Mouse (Mus musculus) gastrocnemius, adult 2 months (tissue): ENCODE results near the gene Pam16. TPM values are rescaled to one million over a fixed set of nuclear protein-coding genes. Genes with fewer than 3 reads are reported as not detected.

Experiments used
- DNase-seq: peaks from one replicate; pipeline ENCODE4 v3.0.0; 2022
- H3K27ac ChIP-seq: fragments of 200-600 bp; 2 replicates; pipeline ENCODE4 v1.8.1; 2022; ENCODE audit warnings: mild to moderate bottlenecking
- H3K4me3 ChIP-seq: fragments of 200-600 bp; 2 replicates; pipeline ENCODE4 v1.8.1; 2022; ENCODE audit warnings: mild to moderate bottlenecking, moderate library complexity
- CTCF ChIP-seq: fragments of 200-600 bp; IDR thresholded peaks from 2 replicates; pipeline ENCODE4 v1.8.1; 2022; ENCODE audit warnings: antibody characterized with exemption, mild to moderate bottlenecking, moderate library complexity
- intact Hi-C: fragments of 180-260 bp; cut with DNase I; formaldehyde crosslinking; loops from one replicate; pipeline ENCODE4 v1.15.1; 2025
- total RNA-seq, 2 experiments: library from RNA; stranded (reverse); gene quantifications; 2 replicates each; pipeline ENCODE4 v1.2.3; 2021

Gene Pam16
- total RNA-seq, 2 experiments from 2014 or later = 97.4 to 112 TPM

DNA sequence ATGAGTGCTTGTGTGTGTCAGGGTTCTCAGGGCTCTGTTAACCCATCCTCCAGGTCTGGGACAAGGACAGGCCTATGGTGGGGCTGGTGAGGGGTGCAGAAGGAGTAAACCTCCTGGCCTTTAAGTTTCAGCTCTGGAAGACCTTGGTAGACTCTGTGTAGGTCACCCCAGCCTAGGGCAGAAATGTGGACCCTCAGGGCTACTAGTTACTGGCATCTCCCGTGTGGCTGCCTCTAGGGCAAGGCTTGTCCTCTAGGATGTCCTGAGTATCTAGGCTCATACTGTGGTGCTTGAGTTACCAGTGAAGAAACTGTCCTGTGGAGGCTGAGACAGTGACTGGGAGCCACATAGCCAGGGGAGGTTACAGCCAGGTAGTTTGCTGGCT is 21.3 kb downstream of the Pam16 start:
- TF ChIP-seq CTCF = no peak
- Histone ChIP-seq H3K27ac (peak overlapping the region; percentile 28), H3K4me3 (no peak overlapping the region)
- no peak for DNase-seq
- intact Hi-C loops = no loop called here

DNA sequence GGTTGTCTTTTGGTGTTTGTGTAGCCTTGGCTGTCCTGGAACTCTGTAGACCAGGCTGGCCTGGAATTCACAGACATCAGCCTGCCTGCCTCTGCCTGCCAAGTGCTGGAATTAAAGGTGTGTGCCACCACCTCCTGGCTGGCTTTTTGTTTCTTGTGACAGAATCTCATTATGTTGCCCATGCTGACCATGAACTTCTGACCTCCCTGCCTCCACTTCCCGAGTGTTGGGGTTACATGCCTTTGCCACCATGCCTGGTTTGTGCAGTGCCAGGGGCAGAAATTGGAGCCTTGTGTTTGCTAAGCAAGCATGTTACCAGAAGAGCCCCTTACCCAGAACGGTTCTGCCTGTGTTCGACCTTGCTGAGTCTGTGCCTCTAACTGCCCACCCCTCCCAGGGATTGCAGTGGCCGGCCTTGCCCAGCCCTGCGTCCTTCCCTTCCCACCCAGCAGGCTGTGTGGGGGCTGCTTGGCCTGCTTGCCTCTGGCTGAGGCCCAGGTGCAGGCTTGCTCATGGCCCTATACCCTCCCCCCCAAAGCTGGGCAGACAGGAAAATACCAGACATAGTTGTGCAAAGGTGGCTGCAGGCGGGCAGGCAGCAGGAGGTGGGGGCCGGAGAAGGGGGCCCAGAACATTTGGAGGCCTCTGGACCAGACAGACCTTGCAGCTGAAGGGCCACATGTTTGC is 21.9 kb downstream of the Pam16 start:
- intact Hi-C loops = no loop called here
- DNase-seq = no peak
- peak overlapping the region; percentile 28 for H3K27ac ChIP-seq

DNA sequence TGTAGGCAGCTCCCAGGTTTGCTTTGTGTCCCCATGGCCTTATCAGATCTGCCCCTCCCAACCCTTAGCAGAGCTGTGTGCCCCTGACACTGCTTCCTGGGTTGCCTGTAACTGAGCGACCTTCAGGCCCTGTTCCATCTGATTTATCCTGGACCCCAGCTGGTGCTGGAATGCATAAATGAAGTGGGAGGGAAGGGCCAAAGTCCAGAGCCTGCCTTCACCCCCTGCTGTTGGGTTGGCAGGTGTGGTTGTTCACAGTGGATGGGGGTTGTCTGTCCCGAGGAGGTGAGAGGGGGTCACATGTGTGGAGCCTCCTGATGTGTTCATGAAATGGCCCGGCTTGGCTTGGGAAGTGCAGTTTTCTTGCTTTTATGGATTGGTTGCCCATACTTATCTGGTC is 22.6 kb downstream of the Pam16 start:
- no peak overlapping the region for H3K4me3 ChIP-seq
- intact Hi-C loops = no loop called here
- no peak for DNase-seq
- no peak overlapping the region for H3K27ac ChIP-seq
- no peak for TF ChIP-seq CTCF

More for the DNA sequence above, 21.9 kb downstream of the Pam16 start:
- H3K4me3 ChIP-seq = no peak overlapping the region
- TF ChIP-seq CTCF = no peak

DNA sequence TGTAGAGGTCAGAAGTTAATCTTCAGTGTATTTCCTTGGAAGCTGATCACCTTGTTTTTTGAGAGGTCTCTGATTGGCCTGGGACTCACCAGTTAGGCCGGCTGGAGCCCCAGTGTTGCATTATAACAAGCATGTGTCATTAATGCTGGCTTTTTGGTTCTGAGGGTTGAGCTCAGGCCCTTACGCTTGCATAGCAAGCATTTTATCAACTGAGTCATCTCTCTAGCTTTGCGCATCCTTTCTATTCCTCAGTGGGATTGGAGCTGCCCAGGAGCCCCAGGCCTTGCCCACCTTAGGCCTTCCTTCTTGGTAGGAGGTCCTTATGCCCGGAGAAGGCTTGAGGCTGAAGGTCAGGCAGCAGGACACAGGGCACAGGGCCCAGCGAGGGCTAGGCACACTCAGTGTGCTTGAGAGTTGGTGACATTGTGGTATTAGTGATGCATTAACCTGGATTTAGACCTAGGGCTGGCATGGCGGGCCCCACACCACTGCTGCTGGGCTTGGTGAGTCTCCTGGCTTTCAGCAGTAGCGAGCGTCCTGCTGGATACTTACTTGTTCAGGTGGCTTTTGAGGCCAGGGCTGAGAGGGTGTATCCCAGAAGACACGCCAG is 24.0 kb downstream of the Pam16 start:
- intact Hi-C loops = no loop called here
- H3K4me3 ChIP-seq = no peak overlapping the region
- DNase-seq = no peak
- no peak overlapping the region for H3K27ac ChIP-seq
- TF ChIP-seq CTCF = no peak

DNA sequence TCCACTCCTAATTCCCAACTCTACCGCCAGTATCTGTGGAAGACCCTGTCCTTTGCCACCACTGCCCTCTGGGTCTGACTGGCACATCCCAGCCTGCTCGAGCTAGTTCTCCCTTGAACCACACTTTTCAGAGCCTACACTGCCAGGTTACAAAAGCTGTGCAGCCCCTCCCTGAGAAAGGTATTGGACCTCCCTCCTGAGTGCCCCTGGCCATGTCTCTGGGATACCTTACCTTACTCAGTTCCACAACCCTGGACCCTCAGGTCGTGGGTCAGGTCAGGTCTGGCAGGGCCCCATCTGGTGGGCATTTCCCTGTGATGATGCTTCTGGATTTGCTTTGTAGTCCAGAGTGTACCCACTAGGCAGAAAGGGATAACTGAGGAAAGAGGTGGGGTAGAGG is 25.2 kb downstream of the Pam16 start:
- Histone ChIP-seq H3K27ac (no peak overlapping the region), H3K4me3 (no peak overlapping the region)
- intact Hi-C loops = no loop called here
- no peak for DNase-seq
- no peak for TF ChIP-seq CTCF

DNA sequence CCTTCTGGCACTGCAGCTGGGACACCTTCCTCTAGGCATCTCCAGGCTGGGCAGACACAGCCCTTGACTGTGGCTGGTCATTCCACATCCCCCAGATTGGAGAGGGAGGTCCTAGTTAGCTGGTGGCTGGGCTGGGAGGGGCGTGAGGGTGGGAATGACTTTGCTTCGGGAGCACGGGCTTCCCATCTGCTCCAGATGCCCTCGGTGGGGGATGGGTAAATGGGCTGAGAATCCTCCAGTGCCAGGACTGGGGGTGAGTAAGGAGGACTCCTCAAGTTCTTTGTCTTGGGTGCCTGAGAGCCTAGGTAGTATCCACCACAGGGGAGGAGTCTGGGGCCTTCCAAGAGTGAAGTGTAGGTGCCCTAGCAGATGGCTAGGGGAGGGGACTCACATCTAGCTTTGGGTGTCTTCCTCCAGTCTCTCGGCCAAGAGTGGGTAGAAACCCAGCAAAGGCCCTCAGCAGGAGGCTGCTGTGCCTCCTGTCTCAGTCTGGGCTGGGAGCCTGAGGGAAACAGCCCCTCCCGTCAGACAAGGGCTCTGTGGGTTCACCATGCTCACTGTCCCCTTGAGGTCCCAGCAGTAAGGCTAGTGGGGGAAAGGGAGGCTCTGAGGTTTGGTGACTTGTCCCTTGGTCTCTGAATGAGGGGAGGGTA is 25.8 kb downstream of the Pam16 start:
- Histone ChIP-seq H3K27ac (peak overlapping the region; percentile 28; the same call in 1 of the 2 replicates), H3K4me3 (no peak overlapping the region)
- no peak for DNase-seq
- intact Hi-C loops = no loop called here
- TF ChIP-seq CTCF = no peak

DNA sequence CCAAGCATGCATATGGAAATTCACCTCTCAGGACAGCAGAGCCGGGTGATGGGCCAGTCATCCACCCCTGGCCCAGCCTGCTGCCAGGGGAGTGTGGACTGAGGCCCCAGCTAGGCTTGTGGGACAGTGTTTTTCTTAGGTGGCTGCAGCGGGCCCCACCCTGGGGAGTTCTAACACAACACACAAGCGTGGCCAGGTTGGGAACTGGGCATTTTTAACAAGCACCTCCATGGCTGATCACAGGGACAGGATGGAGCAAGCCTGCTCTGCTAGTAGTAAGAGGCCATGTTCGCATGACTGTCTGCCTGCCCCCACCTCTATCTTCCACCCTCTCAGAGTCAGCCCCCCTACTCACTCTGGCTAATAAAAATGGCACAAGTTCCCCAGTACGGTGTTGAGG is 26.7 kb downstream of the Pam16 start:
- intact Hi-C loops = no loop called here
- no peak for DNase-seq
- no peak overlapping the region for H3K4me3 ChIP-seq
- TF ChIP-seq CTCF = no peak
- H3K27ac ChIP-seq = peak overlapping the region; percentile 0; the same call in 1 of the 2 replicates

DNA sequence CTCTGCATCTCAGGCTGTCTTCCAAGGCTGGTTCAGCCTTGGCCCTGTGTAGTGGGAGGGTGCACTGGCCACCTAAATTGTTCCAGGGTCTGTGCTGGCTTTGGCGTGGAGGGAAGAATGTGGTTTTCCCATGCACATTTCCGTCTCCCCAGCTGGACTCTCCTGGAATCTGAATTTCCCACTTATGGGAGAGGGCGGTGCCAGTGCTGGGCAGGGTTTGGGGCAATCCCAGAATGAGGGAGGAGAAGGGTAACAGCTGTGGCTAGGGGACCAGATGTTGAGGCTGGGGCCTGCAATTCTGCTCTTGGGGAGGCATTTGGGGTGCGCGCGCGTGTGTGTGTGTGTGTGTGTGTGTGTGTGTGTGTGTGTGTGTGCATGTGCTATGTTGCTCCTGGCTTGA is 27.5 kb downstream of the Pam16 start:
- Histone ChIP-seq H3K27ac (peak overlapping the region; percentile 35; the same call in 1 of the 2 replicates), H3K4me3 (peak overlapping the region; percentile 89; the same call in 1 of the 2 replicates)
- intact Hi-C loops = no loop called here
- no peak for TF ChIP-seq CTCF
- peak; percentile 32 for DNase-seq

DNA sequence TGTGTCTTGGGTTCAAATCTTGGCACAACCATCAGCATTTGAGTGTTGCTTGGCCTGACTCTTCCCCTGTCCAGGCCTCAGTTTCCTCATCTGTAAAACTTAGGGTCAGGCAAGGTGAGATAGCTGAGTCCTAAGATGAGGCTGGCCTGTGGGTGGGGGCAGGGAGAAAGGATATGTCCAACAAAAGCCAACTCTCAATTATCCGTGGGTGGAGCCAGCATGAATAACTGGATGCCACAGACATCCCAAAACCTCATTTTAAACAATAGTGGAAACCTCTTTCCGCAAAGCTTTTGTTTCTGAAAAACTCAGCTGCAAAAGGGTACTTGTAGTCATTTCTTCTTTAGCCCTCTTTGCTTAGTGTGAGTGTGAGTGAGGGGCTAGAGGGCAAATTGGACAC is 28.0 kb downstream of the Pam16 start:
- no peak for DNase-seq
- Histone ChIP-seq H3K4me3 (peak overlapping the region; percentile 89), H3K27ac (peak overlapping the region; percentile 87)
- intact Hi-C loops = no loop called here
- TF ChIP-seq CTCF = no peak

DNA sequence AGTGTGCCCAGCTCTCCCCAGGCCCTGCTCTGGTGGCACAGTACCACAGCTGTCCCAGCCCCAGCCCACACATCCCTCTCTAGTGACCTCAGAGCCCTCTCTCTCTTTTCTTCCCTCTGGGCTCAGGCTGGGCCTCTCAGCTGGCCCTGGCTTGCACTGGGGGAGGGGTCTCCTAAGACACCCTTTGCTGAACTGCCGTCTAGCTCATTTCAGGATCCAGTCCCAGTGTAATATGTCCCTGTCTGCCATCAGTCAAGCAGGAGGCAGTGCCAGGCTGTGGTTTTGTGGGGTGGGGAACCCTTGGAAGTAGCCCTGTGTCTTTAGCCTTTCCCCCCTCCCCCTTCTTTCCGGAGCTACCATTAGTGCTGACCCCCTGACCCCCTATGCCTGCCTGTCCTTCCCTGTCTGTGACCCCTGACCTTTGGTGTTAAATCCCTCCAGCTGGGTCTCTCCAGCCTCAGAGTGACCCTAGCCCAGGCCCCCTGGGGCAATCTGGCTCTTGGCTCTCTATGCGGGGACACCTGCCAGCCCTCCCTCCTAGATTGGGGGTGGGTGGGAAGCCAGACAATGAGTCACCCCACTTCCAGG is 28.6 kb downstream of the Pam16 start:
- no peak for TF ChIP-seq CTCF
- Histone ChIP-seq H3K4me3 (peak overlapping the region; percentile 89), H3K27ac (peak overlapping the region; percentile 87)
- intact Hi-C loops = no loop called here
- peak; percentile 40 for DNase-seq

DNA sequence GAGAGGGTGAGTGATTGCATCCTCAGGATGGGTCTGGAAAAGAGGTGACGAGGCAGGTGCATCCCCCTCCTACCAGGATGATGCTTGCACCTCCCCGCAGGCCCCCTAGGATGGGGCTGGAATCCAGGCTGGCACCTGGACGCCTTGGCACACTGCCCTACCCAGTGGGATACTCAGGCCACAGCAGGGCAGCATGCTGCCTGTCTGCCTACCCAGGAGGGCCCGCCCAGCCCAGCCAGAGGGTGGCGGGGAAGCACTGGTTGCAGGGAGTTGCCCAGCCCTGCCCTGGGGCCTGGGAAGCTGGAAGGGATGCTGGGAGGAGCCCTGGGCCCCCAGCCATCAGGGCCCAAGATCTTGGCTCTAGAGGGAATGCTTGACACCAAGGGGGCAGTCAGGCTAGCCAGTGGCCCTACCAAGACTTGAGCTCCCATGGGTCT is 29.2 kb downstream of the Pam16 start:
- peak; percentile 65 for DNase-seq

DNA sequence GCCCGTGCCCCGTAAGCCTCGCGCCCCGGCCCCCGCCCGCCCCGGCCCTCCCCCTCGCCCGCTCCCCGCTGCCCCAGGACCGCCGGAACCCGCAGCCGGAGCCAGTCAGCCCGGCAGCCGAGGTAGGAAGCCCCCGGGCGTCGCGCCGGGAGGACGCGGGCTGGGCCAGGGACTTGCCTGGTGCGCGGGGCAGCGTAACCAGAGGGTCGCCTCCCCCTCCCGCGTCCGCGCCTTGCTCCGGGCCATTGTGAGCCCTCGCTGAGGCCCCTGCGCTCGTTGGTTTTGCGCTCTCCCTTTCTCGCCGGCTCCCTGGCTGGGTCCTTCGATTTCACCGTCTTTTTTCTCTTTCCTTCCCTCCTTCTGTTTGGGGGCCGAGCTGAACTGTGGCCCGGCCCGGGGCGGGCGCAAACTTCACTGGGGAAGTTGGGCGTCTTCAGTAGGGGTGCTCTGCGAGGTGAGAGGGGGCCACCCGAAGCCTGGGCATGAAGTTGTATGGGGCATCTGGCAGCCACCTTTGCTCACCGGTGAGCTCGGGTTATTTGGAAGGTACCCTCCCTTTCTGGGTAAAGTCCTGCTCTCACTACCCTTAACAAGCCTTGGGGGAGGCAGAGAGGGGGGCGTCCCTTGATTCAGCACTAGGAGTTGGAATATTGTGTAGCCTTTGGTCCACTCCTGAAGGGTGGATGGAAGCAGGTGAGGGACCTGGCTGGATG is 29.8 kb downstream of the Pam16 start:
- peak overlapping the region; percentile 87 for H3K27ac ChIP-seq
- intact Hi-C loops = no loop called here
- no peak for DNase-seq

More for the DNA sequence above, 29.2 kb downstream of the Pam16 start:
- H3K4me3 ChIP-seq = peak overlapping the region; percentile 89
- no peak for TF ChIP-seq CTCF
- H3K27ac ChIP-seq = peak overlapping the region; percentile 87
- intact Hi-C loops = no loop called here

More for the DNA sequence above, 29.8 kb downstream of the Pam16 start:
- TF ChIP-seq CTCF = no peak
- H3K4me3 ChIP-seq = peak overlapping the region; percentile 89
